Mouse (Mus musculus): Measurements from ENCODE around the gene Prss50.

- TF ChIP-seq CTCF (conservative IDR thresholded peaks at IDR 0.05; ENCODE audit: low read length), result no peak
- no peak for TF ChIP-seq POU5F1 (IDR thresholded peaks at IDR 0.05; ENCODE audit: borderline replicate concordance, low read length)
- TF ChIP-seq NANOG (IDR thresholded peaks at IDR 0.05; ENCODE audit: borderline replicate concordance, low read length), result no peak
Measured at GRCm38 (mm10) chr9:110821436-110821835, 36.3 kb upstream of the Prss50 start.

All from E14TG2a.4 (cell line).